Comparison of ENCODE assay signal across 26 mouse cellular contexts in the genomic region with DNA sequence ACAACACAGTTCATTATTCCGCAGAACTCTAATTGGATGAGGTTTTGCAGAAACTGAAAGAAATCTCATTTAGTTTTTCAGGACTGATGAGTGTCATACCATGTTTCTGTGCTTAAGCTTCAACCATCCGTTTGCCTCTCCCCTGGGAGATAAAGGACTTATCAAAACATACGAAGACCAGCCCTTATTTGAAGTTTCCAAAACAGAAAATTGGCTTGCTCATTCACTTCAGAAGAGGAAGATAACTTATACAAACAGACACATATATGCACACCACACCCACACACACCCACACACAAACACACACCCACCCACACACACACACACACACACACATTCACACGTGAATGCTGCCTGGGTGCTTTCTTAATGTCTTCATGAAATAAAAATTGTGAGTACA. TPM values are rescaled to one million over a fixed set of nuclear protein-coding genes. Genes with fewer than 3 reads are reported as not detected.
DNase-seq lines count a peak whose midpoint lies in the region; ATAC-seq and TF ChIP-seq lines count a peak whose summit lies in the region.
"Had no signal": no experiment of that assay in that cellular context is flagged by ENCODE, and none has a peak within 500 bp of the region (broad histone marks: within the 10 kb centered on the region; RNA-seq: fewer than 3 reads in every experiment).

No protein-coding gene starts in this region.

- H3K4me3 ChIP-seq in liver, embryonic 11.5 days (ENCODE audit: low read depth, low read length), result no peak overlapping the region
- H3K4me3 ChIP-seq in liver, embryonic 14.5 days (ENCODE audit: insufficient read depth in 1 of 2, low read depth in 2 of 2, low read length in 2 of 2), result no peak overlapping the region
- no peak overlapping the region for H3K4me3 ChIP-seq in hindbrain, embryonic 13.5 days
- H3K4me3 ChIP-seq: embryonic facial prominence, embryonic 12.5 days; embryonic facial prominence, embryonic 15.5 days; heart, adult 2 months; heart, embryonic 10.5 days; heart, embryonic 13.5 days; hindbrain, embryonic 15.5 days had no signal

- DNase-seq in c-Kit-positive CD71-positive TER-119-positive erythroid progenitor cells, embryonic 14.5 days (ENCODE audit: low spot score), result peak; percentile 12
- no peak for DNase-seq in liver, embryonic 11.5 days (ENCODE audit: low spot score)
- peak in 2 of 3 experiments; percentile 13 to 20 for DNase-seq in liver, embryonic 14.5 days (ENCODE audit: low read depth in 3 of 3, low spot score in 3 of 3)
- no peak for DNase-seq in kidney, adult 18-20 months
- DNase-seq in urinary bladder, postnatal 4 days (ENCODE audit: low spot score in 2 of 2), result no peak
- DNase-seq in gastrocnemius, adult 8-10 months (ENCODE audit: low spot score in 2 of 2), result no peak
- DNase-seq: adrenal gland, adult 2 months; adrenal gland, postnatal 14 days; cerebellum, adult 18-20 months; cerebellum, adult 9-10 months; cerebellum, postnatal 14 days; gastrocnemius, postnatal 10 days; gastrocnemius, postnatal 36 days; heart, adult 2 months; heart, postnatal 14 days; heart, postnatal 4 days had no signal

- H3K9me3 ChIP-seq in liver, embryonic 11.5 days (ENCODE audit: control insufficient read depth, low read length), result no peaks in the 10 kb centered on the region
- H3K9me3 ChIP-seq in liver, embryonic 14.5 days (ENCODE audit: control insufficient read depth, low read length), result no peaks in the 10 kb centered on the region
- no peaks in the 10 kb centered on the region for H3K9me3 ChIP-seq in hindbrain, embryonic 13.5 days
- H3K9me3 ChIP-seq: embryonic facial prominence, embryonic 12.5 days; embryonic facial prominence, embryonic 15.5 days; heart, embryonic 10.5 days; heart, embryonic 13.5 days; hindbrain, embryonic 15.5 days had no signal

- 46% methylated on average over 4 of the region's 4 CpGs for WGBS in liver, embryonic 11.5 days
- WGBS in liver, embryonic 14.5 days (ENCODE audit: insufficient replicate concordance), result 24% methylated on average over 4 of the region's 4 CpGs
- WGBS in hindbrain, embryonic 13.5 days, result 84% methylated on average over 4 of the region's 4 CpGs

- TF ChIP-seq EP300 in liver, embryonic 14.5 days (IDR thresholded peaks at IDR 0.05; ENCODE audit: low read depth), result 0 out of 2 replicates have a peak, but pooled peaks have one; percentile 16

- no peaks in the 10 kb centered on the region for H3K4me1 ChIP-seq in liver, embryonic 11.5 days (replicated peaks; ENCODE audit: control insufficient read depth, insufficient read depth, low read length)
- peaks cover 0 to 9% of the 10 kb centered on the region in 2 experiments; a peak in 3 of 4 replicates for H3K4me1 ChIP-seq in liver, embryonic 14.5 days (replicated peaks; ENCODE audit: control insufficient read depth in 2 of 2, insufficient read depth in 2 of 2, low read length in 1 of 2)
- H3K4me1 ChIP-seq in hindbrain, embryonic 13.5 days (replicated peaks), result no peaks in the 10 kb centered on the region
- H3K4me1 ChIP-seq: embryonic facial prominence, embryonic 12.5 days; embryonic facial prominence, embryonic 15.5 days; heart, embryonic 10.5 days; heart, embryonic 13.5 days; hindbrain, embryonic 15.5 days had no signal

- no peak overlapping the region; the same call in 1 of the 2 replicates for H3K27ac ChIP-seq in liver, embryonic 11.5 days (ENCODE audit: low read depth, low read length)
- H3K27ac ChIP-seq in liver, embryonic 14.5 days, result no peak overlapping the region
- no peak overlapping the region for H3K27ac ChIP-seq in hindbrain, embryonic 13.5 days
- H3K27ac ChIP-seq: embryonic facial prominence, embryonic 12.5 days; embryonic facial prominence, embryonic 15.5 days; heart, adult 2 months; heart, embryonic 10.5 days; heart, embryonic 13.5 days; hindbrain, embryonic 15.5 days had no signal

- H3K4me2 ChIP-seq in liver, embryonic 11.5 days, result no peak overlapping the region
- no peak overlapping the region for H3K4me2 ChIP-seq in liver, embryonic 14.5 days (ENCODE audit: low read depth)
- no peak overlapping the region for H3K4me2 ChIP-seq in hindbrain, embryonic 13.5 days
- H3K4me2 ChIP-seq: embryonic facial prominence, embryonic 12.5 days; embryonic facial prominence, embryonic 15.5 days; heart, embryonic 13.5 days; hindbrain, embryonic 15.5 days had no signal

- no peak overlapping the region for H3K9ac ChIP-seq in liver, embryonic 11.5 days (ENCODE audit: low read depth, low read length)
- H3K9ac ChIP-seq in liver, embryonic 14.5 days (replicated peaks), result no peak overlapping the region
- no peak overlapping the region for H3K9ac ChIP-seq in hindbrain, embryonic 13.5 days
- H3K9ac ChIP-seq: embryonic facial prominence, embryonic 12.5 days; embryonic facial prominence, embryonic 15.5 days; heart, embryonic 13.5 days; hindbrain, embryonic 15.5 days had no signal

- peak; percentile 62 for ATAC-seq in liver, embryonic 11.5 days (replicated peaks; ENCODE audit: low FRiP score)
- peak; percentile 71; the same call in 1 of the 2 replicates for ATAC-seq in liver, embryonic 14.5 days (ENCODE audit: insufficient read depth)
- ATAC-seq in megakaryocyte progenitor cell, adult 5-6 weeks (replicated peaks; ENCODE audit: poor library complexity), result peak; percentile 66
- ATAC-seq in hindbrain, embryonic 13.5 days (ENCODE audit: low FRiP score), result no peak
- ATAC-seq: CD4-positive, CD25-positive, alpha-beta regulatory T cell, adult 4 months; forebrain, embryonic 14.5 days had no signal

- no peaks in the 10 kb centered on the region for H3K27me3 ChIP-seq in liver, embryonic 11.5 days (replicated peaks; ENCODE audit: control insufficient read depth, insufficient read depth, low read length)
- H3K27me3 ChIP-seq in liver, embryonic 14.5 days (ENCODE audit: control insufficient read depth, insufficient read depth, low read length), result no peaks in the 10 kb centered on the region
- no peaks in the 10 kb centered on the region for H3K27me3 ChIP-seq in hindbrain, embryonic 13.5 days
- H3K27me3 ChIP-seq: embryonic facial prominence, embryonic 12.5 days; embryonic facial prominence, embryonic 15.5 days; heart, embryonic 13.5 days; hindbrain, embryonic 15.5 days had no signal

- H3K36me3 ChIP-seq in liver, embryonic 11.5 days (ENCODE audit: control insufficient read depth, insufficient read depth, low read length), result no peaks in the 10 kb centered on the region
- H3K36me3 ChIP-seq in liver, embryonic 14.5 days (replicated peaks; ENCODE audit: control insufficient read depth, insufficient read depth, low read depth), result no peaks in the 10 kb centered on the region
- no peaks in the 10 kb centered on the region for H3K36me3 ChIP-seq in hindbrain, embryonic 13.5 days
- H3K36me3 ChIP-seq: embryonic facial prominence, embryonic 12.5 days; embryonic facial prominence, embryonic 15.5 days; heart, embryonic 10.5 days; heart, embryonic 13.5 days; hindbrain, embryonic 15.5 days had no signal

- no peak for TF ChIP-seq CTCF in liver, embryonic 14.5 days (IDR thresholded peaks at IDR 0.05; ENCODE audit: low read depth)

RNA-seq across cellular contexts. Expression of gene F13a1, which starts 20.8 kb away (rescaled TPM):
- 7.9 and 10.1 TPM in 2 replicates for polyA plus RNA-seq in liver, embryonic 11.5 days (2014; fragmentation: Nextera tagmentation; extraction: Ambion mirVana)
- 2.6 and 4.7 TPM in 2 replicates for polyA plus RNA-seq in liver, embryonic 14.5 days (2012; rRNA removed)
- 6.3 and 8.0 TPM in 2 replicates for polyA plus RNA-seq in liver, embryonic 14.5 days (2014; fragmentation: Nextera tagmentation; extraction: Ambion mirVana)
- 211 and 262 TPM in 2 replicates for total RNA-seq in megakaryocyte progenitor cell, adult 5-6 weeks (2015)
- 337 and 409 TPM in 2 replicates for total RNA-seq in megakaryocyte progenitor cell, adult 5-6 weeks (2017)
- 12.1 and 15.5 TPM in 2 replicates for polyA plus RNA-seq in hindbrain, embryonic 13.5 days (2015; fragmentation: Nextera tagmentation; extraction: Ambion mirVana)
- 1 to 10 TPM; 2.4 to 9.4 (median 5.1) TPM for total RNA-seq in gastrocnemius, adult 8-10 months (2022)
- total RNA-seq: MEL had no signal

Comparison
In these comparisons a context has a peak if more than half of its experiments do, and no peak if none do; other contexts are left out.
1. DNase-seq: peak in c-Kit-positive CD71-positive TER-119-positive erythroid progenitor cells, embryonic 14.5 days (single experiment) and liver, embryonic 14.5 days (2 of 3); none in liver, embryonic 11.5 days (single experiment), kidney, adult 18-20 months (single experiment), urinary bladder, postnatal 4 days (0 of 2) and gastrocnemius, adult 8-10 months (0 of 2).